Mouse (Mus musculus) neural tube, embryonic 14.5 days (tissue): ENCODE results near the gene Per1. TPM values are rescaled to one million over a fixed set of nuclear protein-coding genes. Genes with fewer than 3 reads are reported as not detected.

Source experiments
- ATAC-seq: fragments of 200-750 bp; cut with Nextera tagmentation; 2 replicates; pipeline ENCODE4 v1.8.0; 2017; ENCODE audit warnings: low read depth, mild to moderate bottlenecking, moderate TSS enrichment, moderate library complexity
- H3K27ac ChIP-seq: fragments of 300-500 bp; sonication (generic); 2 replicates; pipeline ENCODE4 v1.5.1; 2014; ENCODE audit warnings: low read depth, mild to moderate bottlenecking, control low read depth, low read length, moderate library complexity, mixed read lengths
- H3K27me3 ChIP-seq: fragments of 300-500 bp; sonication (generic); 2 replicates; pipeline ENCODE4 v1.6.1; 2014; ENCODE audit warnings: low read length; ENCODE audit not compliant: control insufficient read depth, insufficient read depth
- H3K36me3 ChIP-seq: fragments of 300-500 bp; sonication (generic); 2 replicates; pipeline ENCODE4 v1.6.1; 2014; ENCODE audit warnings: low read length, mixed read lengths; ENCODE audit not compliant: control insufficient read depth, insufficient read depth
- H3K4me1 ChIP-seq: fragments of 300-500 bp; sonication (generic); 2 replicates; pipeline ENCODE4 v1.6.1; 2014; ENCODE audit warnings: low read length; ENCODE audit not compliant: control insufficient read depth, insufficient read depth
- H3K4me2 ChIP-seq: fragments of 300-500 bp; sonication (generic); 2 replicates; pipeline ENCODE4 v1.6.1; 2014; ENCODE audit warnings: mild to moderate bottlenecking, low read depth, low read length, control low read depth
- H3K4me3 ChIP-seq: fragments of 300-500 bp; sonication (generic); 2 replicates; pipeline ENCODE4 v1.5.1; 2014; ENCODE audit warnings: low read depth, low read length, control low read depth, mixed read lengths
- H3K9ac ChIP-seq: fragments of 300-500 bp; sonication (generic); replicated peaks from 2 replicates; pipeline ENCODE4 v1.6.1; 2014; ENCODE audit warnings: low read depth, mild to moderate bottlenecking, control low read depth, low read length, mixed read lengths
- H3K9me3 ChIP-seq: fragments of 300-500 bp; sonication (generic); 2 replicates; pipeline ENCODE4 v1.6.1; 2016; ENCODE audit warnings: low read length; ENCODE audit not compliant: control insufficient read depth
- WGBS: fragments of 180-500 bp; shearing (Covaris S2); extraction: QIAGEN DNeasy Blood & Tissue Kit; methylation state at CpG from one replicate; pipeline ENCODE4 v1.1.7; 2014; 5-methylcytosine and 5-hydroxymethylcytosine counted together
- polyA plus RNA-seq: library from polyadenylated mRNA; unstranded; fragments of >200 nt; fragmentation: Nextera tagmentation; extraction: Ambion mirVana; gene quantifications from 2 replicates; pipeline ENCODE4 v1.2.1, GENCODE M21; 2014

The Per1 gene
- polyA plus RNA-seq, 1 experiment from 2014 or later, result 9.4 TPM

GRCm38 (mm10) chr11:69125919-69126705, 31.1 kb downstream of the Per1 start:
- no peak for ATAC-seq
- 0 out of 2 replicates have a peak, but pooled peaks cover 7% of the 10 kb centered on the region for H3K27me3 ChIP-seq
- peak overlapping the region; percentile 16; the same call in 1 of the 2 replicates for H3K27ac ChIP-seq
- no peaks in the 10 kb centered on the region for H3K9me3 ChIP-seq
- WGBS, result 12% methylated on average over 20 of the region's 20 CpGs
- H3K36me3 ChIP-seq, result no peaks in the 10 kb centered on the region
- H3K4me2 ChIP-seq, result peak overlapping the region; percentile 74
- peak overlapping the region; percentile 48; the same call in 1 of the 2 replicates for H3K9ac ChIP-seq
- H3K4me1 ChIP-seq, result peaks cover 8% of the 10 kb centered on the region; the same call in 1 of the 2 replicates
- H3K4me3 ChIP-seq, result peak overlapping the region; percentile 45

GRCm38 (mm10) chr11:69126706-69127095, 31.7 kb downstream of the Per1 start:
- ATAC-seq, result no peak
- no peak overlapping the region for H3K27ac ChIP-seq
- H3K4me1 ChIP-seq, result 0 out of 2 replicates have a peak, but pooled peaks cover 5% of the 10 kb centered on the region
- 59% methylated on average over 2 of the region's 2 CpGs for WGBS
- 0 out of 2 replicates have a peak, but pooled peaks cover 2% of the 10 kb centered on the region for H3K27me3 ChIP-seq
- no peaks in the 10 kb centered on the region for H3K36me3 ChIP-seq
- H3K9ac ChIP-seq, result no peak overlapping the region
- peak overlapping the region; percentile 74 for H3K4me2 ChIP-seq
- no peaks in the 10 kb centered on the region for H3K9me3 ChIP-seq
- no peak overlapping the region for H3K4me3 ChIP-seq

GRCm38 (mm10) chr11:69128426-69129122, 33.6 kb downstream of the Per1 start:
- H3K4me3 ChIP-seq, result no peak overlapping the region
- H3K36me3 ChIP-seq, result no peaks in the 10 kb centered on the region
- H3K4me2 ChIP-seq, result no peak overlapping the region
- H3K4me1 ChIP-seq, result 0 out of 2 replicates have a peak, but pooled peaks cover 5% of the 10 kb centered on the region
- whole genome bisulfite sequencing, result 75% methylated on average over 8 of the region's 8 CpGs
- no peaks in the 10 kb centered on the region for H3K9me3 ChIP-seq
- no peak overlapping the region for H3K27ac ChIP-seq
- H3K9ac ChIP-seq, result no peak overlapping the region
- no peaks in the 10 kb centered on the region for H3K27me3 ChIP-seq
- no peak for ATAC-seq

DNA sequence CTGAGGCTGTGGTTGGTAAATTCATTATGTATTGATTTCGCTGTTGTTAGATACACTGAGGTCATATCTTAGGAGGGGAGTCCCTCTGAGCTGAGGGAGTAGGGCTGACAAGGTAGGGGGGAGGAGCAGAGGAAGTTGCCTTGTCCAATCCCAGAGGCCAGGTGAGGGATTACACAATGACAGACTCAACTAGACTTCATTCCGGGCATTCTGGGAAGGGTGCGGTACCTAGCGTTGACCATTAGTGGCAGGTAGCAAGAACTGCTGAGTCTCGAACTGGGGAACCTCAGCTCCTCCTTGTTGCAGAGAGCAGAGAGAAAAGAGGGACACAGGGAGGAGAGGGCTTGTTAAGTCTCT, 38.5 kb downstream of the Per1 start:
- Histone ChIP-seq H3K36me3 (no peaks in the 10 kb centered on the region), H3K4me2 (peak overlapping the region; percentile 59; the same call in 1 of the 2 replicates), H3K9me3 (no peaks in the 10 kb centered on the region), H3K9ac (no peak overlapping the region), H3K27me3 (no peaks in the 10 kb centered on the region), H3K4me1 (no peaks in the 10 kb centered on the region), H3K27ac (no peak overlapping the region), H3K4me3 (peak overlapping the region; percentile 39)
- 13% methylated on average over 5 of the region's 5 CpGs for WGBS
- ATAC-seq, result 0 out of 2 replicates have a peak, but pooled peaks have one; percentile 8

GRCm38 (mm10) chr11:69133923-69134621, 39.1 kb downstream of the Per1 start:
- 2% methylated on average over 34 of the region's 34 CpGs for WGBS
- peak; percentile 68 for ATAC-seq
- Histone ChIP-seq H3K4me2 (peak overlapping the region; percentile 59), H3K27ac (0 out of 2 replicates have a peak overlapping the region, but pooled peaks have one; percentile 5), H3K4me1 (no peaks in the 10 kb centered on the region), H3K36me3 (no peaks in the 10 kb centered on the region), H3K4me3 (peak overlapping the region; percentile 39), H3K27me3 (no peaks in the 10 kb centered on the region), H3K9me3 (no peaks in the 10 kb centered on the region), H3K9ac (peak overlapping the region; percentile 47)

DNA sequence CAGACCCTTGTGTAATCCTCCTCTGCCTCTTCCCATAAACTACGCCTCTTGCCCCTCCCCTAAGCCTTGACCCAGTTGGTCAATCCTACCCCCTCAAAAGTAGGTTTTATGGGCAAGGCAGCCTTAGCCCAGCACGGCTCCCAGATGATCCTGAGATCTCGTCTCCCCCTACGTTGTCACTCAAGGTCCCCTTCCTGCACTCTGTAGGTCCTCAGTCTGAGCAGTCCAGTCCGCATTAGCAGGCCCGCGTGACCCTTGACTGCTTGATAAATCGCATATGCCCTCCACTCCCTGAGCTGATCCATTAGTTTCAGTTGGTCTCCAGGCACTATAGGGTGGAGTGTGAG, 39.6 kb downstream of the Per1 start:
- peak; percentile 25; the same call in 1 of the 2 replicates for ATAC-seq

GRCm38 (mm10) chr11:69135361-69135760, 40.3 kb downstream of the Per1 start:
- Histone ChIP-seq H3K27me3 (no peaks in the 10 kb centered on the region), H3K27ac (no peak overlapping the region), H3K36me3 (no peaks in the 10 kb centered on the region), H3K4me3 (no peak overlapping the region), H3K9ac (no peak overlapping the region), H3K4me1 (no peaks in the 10 kb centered on the region), H3K4me2 (no peak overlapping the region), H3K9me3 (no peaks in the 10 kb centered on the region)
- WGBS, result 96% methylated on average over 5 of the region's 6 CpGs
- no peak for ATAC-seq

More for the DNA sequence above, 39.6 kb downstream of the Per1 start:
- peak overlapping the region; percentile 39 for H3K4me3 ChIP-seq
- H3K4me1 ChIP-seq, result no peaks in the 10 kb centered on the region
- no peaks in the 10 kb centered on the region for H3K9me3 ChIP-seq
- H3K9ac ChIP-seq, result no peak overlapping the region; the same call in 1 of the 2 replicates
- no peaks in the 10 kb centered on the region for H3K27me3 ChIP-seq
- WGBS, result 29% methylated on average over 8 of the region's 8 CpGs
- peak overlapping the region; percentile 59 for H3K4me2 ChIP-seq
- H3K27ac ChIP-seq, result no peak overlapping the region
- H3K36me3 ChIP-seq, result no peaks in the 10 kb centered on the region

DNA sequence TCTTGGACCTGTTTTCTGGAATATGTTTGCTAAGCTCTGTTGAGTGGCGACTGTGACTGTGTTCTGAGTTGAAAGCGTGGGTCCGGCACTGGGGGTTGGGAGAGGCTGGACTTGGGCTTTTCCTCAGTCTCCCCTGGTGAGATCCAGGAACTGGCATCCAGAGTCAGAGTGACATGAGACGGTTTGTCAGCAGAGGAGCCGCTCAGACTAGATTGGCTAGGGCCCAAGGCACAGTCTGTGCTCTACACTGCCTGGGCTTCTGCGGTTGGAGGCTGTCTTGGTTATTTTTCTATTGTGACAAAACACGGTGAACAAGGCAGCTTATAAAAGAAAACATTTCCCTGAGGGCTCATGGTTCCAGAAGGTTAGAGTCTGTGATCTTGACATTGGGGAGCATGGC, 52.5 kb downstream of the Per1 start:
- no peaks in the 10 kb centered on the region for H3K4me1 ChIP-seq
- H3K27me3 ChIP-seq, result no peaks in the 10 kb centered on the region
- no peaks in the 10 kb centered on the region for H3K36me3 ChIP-seq
- ATAC-seq, result no peak
- no peak overlapping the region for H3K4me3 ChIP-seq
- H3K4me2 ChIP-seq, result no peak overlapping the region
- WGBS, result 74% methylated on average over 7 of the region's 7 CpGs
- no peak overlapping the region for H3K27ac ChIP-seq
- no peaks in the 10 kb centered on the region for H3K9me3 ChIP-seq
- H3K9ac ChIP-seq, result no peak overlapping the region
